Mouse (Mus musculus) liver, postnatal 0 days (tissue): Measurements from ENCODE around the gene Spib. TPM values are rescaled to one million over a fixed set of nuclear protein-coding genes. Genes with fewer than 3 reads are reported as not detected.

Experiments
- ATAC-seq: fragments of 200-750 bp; cut with Nextera tagmentation; 2 replicates; pipeline ENCODE4 v1.8.0; 2017; ENCODE audit warnings: mild to moderate bottlenecking, moderate library complexity
- DNase-seq: peaks from one replicate; pipeline ENCODE4 v3.0.0-alpha.2; 2016
- H3K27ac ChIP-seq: fragments of 300-500 bp; sonication (generic); 2 replicates; pipeline ENCODE4 v1.5.1; 2014; ENCODE audit warnings: antibody characterized with exemption, moderate library complexity, mild to moderate bottlenecking, low read depth
- H3K27me3 ChIP-seq: fragments of 300-500 bp; sonication (generic); 2 replicates; pipeline ENCODE4 v1.6.1; 2014; ENCODE audit warnings: low read length, control low read depth, mixed read lengths; ENCODE audit not compliant: insufficient read depth
- H3K36me3 ChIP-seq: fragments of 300-500 bp; sonication (generic); replicated peaks from 2 replicates; pipeline ENCODE4 v1.6.1; 2014; ENCODE audit warnings: mild to moderate bottlenecking, control low read depth, low read length, moderate library complexity, mixed read lengths; ENCODE audit not compliant: insufficient read depth
- H3K4me1 ChIP-seq: fragments of 300-500 bp; sonication (generic); 2 replicates; pipeline ENCODE4 v1.6.1; 2014; ENCODE audit warnings: antibody characterized with exemption, mild to moderate bottlenecking, control low read depth; ENCODE audit not compliant: insufficient read depth
- H3K4me2 ChIP-seq: fragments of 300-500 bp; sonication (generic); 2 replicates; pipeline ENCODE4 v1.6.1; 2014; ENCODE audit warnings: low read depth, mild to moderate bottlenecking, low read length, moderate library complexity, mixed read lengths
- H3K4me3 ChIP-seq: fragments of 300-500 bp; sonication (generic); 2 replicates; pipeline ENCODE4 v1.5.1; 2014; ENCODE audit warnings: low read depth, low read length
- H3K9ac ChIP-seq: fragments of 300-500 bp; sonication (generic); replicated peaks from 2 replicates; pipeline ENCODE4 v1.6.1; 2014; ENCODE audit warnings: mild to moderate bottlenecking, moderate library complexity
- H3K9me3 ChIP-seq: fragments of 300-500 bp; sonication (generic); 2 replicates; pipeline ENCODE4 v1.6.1; 2016; ENCODE audit warnings: mild to moderate bottlenecking, control low read depth, low read length, mixed read lengths
- CTCF ChIP-seq: sonication (generic); IDR thresholded peaks from 2 replicates; pipeline ENCODE4 v1.5.1; 2016; ENCODE audit warnings: antibody characterized with exemption, low read depth
- EP300 ChIP-seq: IDR thresholded peaks from 2 replicates; pipeline ENCODE4 v1.6.1; 2016; ENCODE audit warnings: antibody characterized with exemption, low read depth, mild to moderate bottlenecking
- WGBS: fragments of 180-500 bp; shearing (Covaris S2); extraction: QIAGEN DNeasy Blood & Tissue Kit; methylation state at CpG from one replicate; pipeline ENCODE4 v1.1.7; 2014; ENCODE audit not compliant: insufficient replicate concordance; 5-methylcytosine and 5-hydroxymethylcytosine counted together
- polyA plus RNA-seq: library from polyadenylated mRNA; unstranded; fragments of >200 nt; fragmentation: Nextera tagmentation; extraction: Ambion mirVana; gene quantifications from 2 replicates; pipeline ENCODE4 v1.2.1, GENCODE M21; 2015

The Spib gene
- polyA plus RNA-seq, 1 experiment from 2014 or later: 9.5 TPM

DNA sequence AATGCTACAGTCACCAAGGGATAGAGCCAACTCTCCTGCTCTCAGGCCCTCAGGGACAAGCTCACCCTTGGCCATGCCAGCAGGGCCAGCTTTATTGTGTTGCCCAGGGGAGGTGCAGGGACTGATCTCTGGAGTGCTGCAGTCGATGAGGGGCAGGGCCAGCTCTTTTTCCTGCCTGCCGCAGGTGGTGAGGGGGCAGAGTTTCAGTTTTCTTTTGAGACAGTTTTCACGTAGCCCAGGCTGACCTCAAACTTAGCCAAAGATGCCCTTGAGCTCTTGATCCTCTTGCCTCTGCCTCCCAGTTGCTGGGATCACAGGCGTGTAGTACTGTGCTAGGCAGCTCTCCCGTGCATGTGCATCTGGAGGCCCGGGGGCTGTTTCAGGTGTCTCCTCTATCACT lies 39.1 kb upstream of the Spib start:
- 68% methylated on average over 6 of the region's 6 CpGs for WGBS
- DNase-seq: no peak
- no peaks in the 10 kb centered on the region for H3K9me3 ChIP-seq
- peak overlapping the region; percentile 71; the same call in 1 of the 2 replicates for H3K27ac ChIP-seq
- H3K9ac ChIP-seq: no peak overlapping the region
- H3K4me3 ChIP-seq: no peak overlapping the region
- H3K36me3 ChIP-seq: no peaks in the 10 kb centered on the region
- TF ChIP-seq CTCF (no peak), EP300 (no peak)
- 0 out of 2 replicates have a peak, but pooled peaks cover 2% of the 10 kb centered on the region for H3K27me3 ChIP-seq
- no peak overlapping the region for H3K4me2 ChIP-seq
- peaks cover 9% of the 10 kb centered on the region; the same call in 1 of the 2 replicates for H3K4me1 ChIP-seq
- ATAC-seq: no peak

GRCm38 (mm10) chr7:44568803-44569202 lies 36.9 kb upstream of the Spib start:
- H3K9ac ChIP-seq: no peak overlapping the region
- H3K4me2 ChIP-seq: no peak overlapping the region
- H3K4me3 ChIP-seq: no peak overlapping the region
- H3K27ac ChIP-seq: no peak overlapping the region
- no peaks in the 10 kb centered on the region for H3K36me3 ChIP-seq
- DNase-seq: no peak
- 59% methylated on average over 9 of the region's 9 CpGs for WGBS
- H3K9me3 ChIP-seq: no peaks in the 10 kb centered on the region
- H3K4me1 ChIP-seq: peaks cover 8% of the 10 kb centered on the region; the same call in 1 of the 2 replicates
- TF ChIP-seq CTCF: no peak
- no peak for TF ChIP-seq EP300
- ATAC-seq: no peak
- 0 out of 2 replicates have a peak, but pooled peaks cover 2% of the 10 kb centered on the region for H3K27me3 ChIP-seq

DNA sequence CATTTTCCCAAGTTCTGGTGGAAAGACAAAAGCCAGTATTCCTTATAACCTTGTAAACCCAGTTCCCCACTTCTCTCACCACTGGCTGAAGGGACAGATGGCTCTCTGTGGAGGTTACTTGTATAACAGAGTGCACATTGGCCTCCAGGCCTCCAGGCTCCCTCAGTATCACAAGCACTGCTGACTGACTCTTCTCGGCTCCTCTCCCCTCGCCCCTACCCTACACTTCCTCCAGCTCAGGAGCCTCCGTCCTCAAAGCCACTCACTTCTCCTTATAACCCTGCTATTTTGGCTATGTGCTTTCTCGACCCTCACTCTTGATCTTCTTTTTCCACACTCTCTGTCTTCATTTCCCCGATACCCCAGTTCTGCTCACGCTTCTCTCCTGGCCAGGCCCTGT lies 33.5 kb upstream of the Spib start:
- Histone ChIP-seq H3K4me2 (no peak overlapping the region), H3K4me1 (peaks cover 5% of the 10 kb centered on the region; the same call in 1 of the 2 replicates), H3K27ac (no peak overlapping the region), H3K9me3 (no peaks in the 10 kb centered on the region), H3K27me3 (0 out of 2 replicates have a peak, but pooled peaks cover 2% of the 10 kb centered on the region), H3K4me3 (no peak overlapping the region), H3K9ac (no peak overlapping the region), H3K36me3 (no peaks in the 10 kb centered on the region)
- no peak for DNase-seq
- 49% methylated on average over 6 of the region's 6 CpGs for WGBS
- no peak for TF ChIP-seq EP300
- ATAC-seq: no peak

- Histone ChIP-seq H3K27ac (no peak overlapping the region), H3K4me1 (peaks cover 6% of the 10 kb centered on the region; the same call in 1 of the 2 replicates), H3K9me3 (no peaks in the 10 kb centered on the region), H3K4me3 (no peak overlapping the region), H3K4me2 (no peak overlapping the region), H3K9ac (no peak overlapping the region), H3K36me3 (no peaks in the 10 kb centered on the region), H3K27me3 (0 out of 2 replicates have a peak, but pooled peaks cover 2% of the 10 kb centered on the region)
- DNase-seq: no peak
- TF ChIP-seq CTCF: no peak
- no peak for TF ChIP-seq EP300
- WGBS: 80% methylated on average over 10 of the region's 10 CpGs
- no peak for ATAC-seq
These were observed 32.6 kb upstream of the Spib start for GRCm38 (mm10) chr7:44564486-44564885.

DNA sequence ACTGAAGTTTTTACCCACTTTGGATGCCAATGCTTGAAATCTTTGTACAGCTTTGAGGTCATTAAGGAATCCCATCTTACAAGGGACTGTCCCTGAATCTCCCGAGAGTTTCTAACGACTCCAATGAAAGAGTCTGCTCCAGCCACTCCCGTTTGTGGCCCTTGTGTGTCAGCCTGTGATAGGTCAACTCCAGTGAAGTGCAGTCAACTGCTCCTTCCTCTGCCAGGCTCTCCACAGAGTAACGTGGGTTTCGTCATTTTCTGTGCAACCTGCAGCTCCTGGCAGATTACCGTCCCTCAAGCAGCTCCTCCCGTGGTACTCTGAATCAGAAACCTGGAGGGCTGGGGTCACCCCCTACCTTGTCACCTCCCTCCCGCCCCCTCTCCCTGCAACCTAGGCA lies 31.4 kb upstream of the Spib start:
- H3K4me2 ChIP-seq: no peak overlapping the region
- H3K9ac ChIP-seq: no peak overlapping the region
- H3K27me3 ChIP-seq: 0 out of 2 replicates have a peak, but pooled peaks cover 2% of the 10 kb centered on the region
- H3K27ac ChIP-seq: no peak overlapping the region
- no peak for TF ChIP-seq CTCF
- no peak for TF ChIP-seq EP300
- no peaks in the 10 kb centered on the region for H3K36me3 ChIP-seq
- ATAC-seq: no peak
- 32% methylated on average over 8 of the region's 8 CpGs for WGBS
- no peak overlapping the region for H3K4me3 ChIP-seq
- H3K4me1 ChIP-seq: peaks cover 6% of the 10 kb centered on the region; the same call in 1 of the 2 replicates
- H3K9me3 ChIP-seq: no peaks in the 10 kb centered on the region
- no peak for DNase-seq

DNA sequence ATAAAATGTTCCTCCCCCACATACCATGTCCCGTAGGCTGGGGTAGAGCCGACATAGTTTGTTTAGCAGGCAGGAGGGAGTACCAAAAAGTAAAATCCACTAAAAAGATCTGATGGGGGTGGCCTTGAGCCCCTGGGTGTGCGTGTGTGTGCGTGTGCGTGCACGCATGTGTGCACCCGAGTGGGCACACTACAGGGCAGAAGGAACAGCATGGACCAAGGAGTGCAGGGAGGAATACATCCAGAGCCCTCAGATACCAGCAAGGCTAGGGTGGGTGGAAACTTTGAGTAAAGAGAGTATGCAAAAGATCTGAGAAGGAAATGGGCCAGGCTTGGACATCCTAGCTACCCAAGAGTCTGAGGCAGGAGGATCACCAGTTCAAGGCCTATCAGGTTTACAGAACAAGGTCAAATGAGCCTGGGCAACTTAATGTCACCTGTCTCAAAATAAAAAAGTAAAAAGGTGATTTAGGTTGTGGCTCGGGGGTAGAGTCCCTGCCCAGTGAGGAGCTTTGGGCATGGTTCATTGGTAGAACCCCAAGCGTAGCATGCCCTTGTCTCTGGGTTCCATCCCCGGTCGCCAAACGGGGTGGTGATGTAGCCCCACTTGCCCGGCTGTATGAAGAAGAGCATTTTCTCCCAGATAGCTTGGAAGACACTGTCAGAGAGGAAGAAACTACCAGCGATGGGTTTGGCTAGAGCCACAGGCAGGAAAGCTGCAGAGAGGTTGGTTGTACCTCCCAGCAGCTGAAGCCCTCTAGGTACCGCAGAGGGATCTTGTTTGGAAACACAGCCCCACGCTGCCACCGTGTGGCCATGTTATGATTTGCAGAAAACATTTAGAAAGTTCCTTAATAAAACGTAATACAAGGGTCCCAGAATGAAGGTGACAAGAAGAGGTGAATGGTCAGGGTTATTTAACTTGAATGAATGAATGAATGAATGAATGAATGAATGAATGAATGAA lies 28.8 kb upstream of the Spib start:
- H3K27me3 ChIP-seq: no peaks in the 10 kb centered on the region
- H3K4me3 ChIP-seq: no peak overlapping the region
- 52% methylated on average over 18 of the region's 18 CpGs for WGBS
- peak; percentile 65 for ATAC-seq
- H3K27ac ChIP-seq: no peak overlapping the region; the same call in 1 of the 2 replicates
- DNase-seq: peak; percentile 83
- no peaks in the 10 kb centered on the region for H3K9me3 ChIP-seq
- H3K36me3 ChIP-seq: no peaks in the 10 kb centered on the region
- H3K4me2 ChIP-seq: no peak overlapping the region
- H3K4me1 ChIP-seq: peaks cover 13% of the 10 kb centered on the region; the same call in 1 of the 2 replicates
- no peak overlapping the region for H3K9ac ChIP-seq
- TF ChIP-seq EP300 (no peak), CTCF (peak; percentile 85)
